Mouse (Mus musculus) intestine, postnatal 0 days (tissue): Measurements from ENCODE around the gene Lrrc49. TPM values are rescaled to one million over a fixed set of nuclear protein-coding genes. Genes with fewer than 3 reads are reported as not detected.
A peak's percentile ranks its signal among the peaks of the same experiment; 100 is the strongest.

Experiments used
- ATAC-seq: fragments of 200-750 bp; cut with Nextera tagmentation; 2 replicates; pipeline ENCODE4 v1.8.0; 2017; ENCODE audit warnings: mild to moderate bottlenecking, moderate TSS enrichment, moderate library complexity
- H3K27ac ChIP-seq: fragments of 300-500 bp; sonication (generic); 2 replicates; pipeline ENCODE4 v1.5.1; 2014; ENCODE audit warnings: mild to moderate bottlenecking, low read depth, low read length, moderate library complexity
- H3K27me3 ChIP-seq: fragments of 300-500 bp; sonication (generic); replicated peaks from 2 replicates; pipeline ENCODE4 v1.6.1; 2014; ENCODE audit warnings: low read length, mixed read lengths; ENCODE audit not compliant: control insufficient read depth, insufficient read depth
- H3K36me3 ChIP-seq: fragments of 300-500 bp; sonication (generic); 2 replicates; pipeline ENCODE4 v1.6.1; 2014; ENCODE audit warnings: mild to moderate bottlenecking, moderate library complexity; ENCODE audit not compliant: control insufficient read depth, insufficient read depth
- H3K4me1 ChIP-seq: fragments of 300-500 bp; sonication (generic); replicated peaks from 2 replicates; pipeline ENCODE4 v1.6.1; 2014; ENCODE audit warnings: antibody characterized with exemption, low read length, mixed read lengths; ENCODE audit not compliant: control insufficient read depth, insufficient read depth
- H3K4me2 ChIP-seq: fragments of 300-500 bp; sonication (generic); replicated peaks from 2 replicates; pipeline ENCODE4 v1.6.1; 2014; ENCODE audit warnings: low read depth, mild to moderate bottlenecking, moderate library complexity
- H3K4me3 ChIP-seq: fragments of 300-500 bp; sonication (generic); 2 replicates; pipeline ENCODE4 v1.5.1; 2014; ENCODE audit warnings: low read depth, low read length
- H3K9ac ChIP-seq: fragments of 300-500 bp; sonication (generic); 2 replicates; pipeline ENCODE4 v1.6.1; 2014; ENCODE audit warnings: mild to moderate bottlenecking, low read depth, low read length
- H3K9me3 ChIP-seq: fragments of 300-500 bp; sonication (generic); 2 replicates; pipeline ENCODE4 v1.6.1; 2016; ENCODE audit warnings: mixed run types; ENCODE audit not compliant: control insufficient read depth
- CTCF ChIP-seq: sonication (generic); IDR thresholded peaks from 2 replicates; pipeline ENCODE4 v1.5.1; 2016; ENCODE audit warnings: low read depth, mild to moderate bottlenecking, control low read depth, antibody characterized with exemption, moderate library complexity
- WGBS: fragments of 180-500 bp; shearing (Covaris S2); extraction: QIAGEN DNeasy Blood & Tissue Kit; methylation state at CpG from one replicate; pipeline ENCODE4 v1.1.7; 2014; 5-methylcytosine and 5-hydroxymethylcytosine counted together
- polyA plus RNA-seq: library from polyadenylated mRNA; unstranded; fragments of >200 nt; fragmentation: Nextera tagmentation; extraction: Ambion mirVana; gene quantifications from 2 replicates; pipeline ENCODE4 v1.2.1, GENCODE M21; 2015

The Lrrc49 gene
- polyA plus RNA-seq, 1 experiment from 2014 or later: 10.1 TPM

GRCm38 (mm10) chr9:60546169-60546568 lies 141.8 kb downstream of the Lrrc49 start:
- H3K4me1 ChIP-seq: no peaks in the 10 kb centered on the region
- no peaks in the 10 kb centered on the region for H3K36me3 ChIP-seq
- TF ChIP-seq CTCF: no peak
- H3K9ac ChIP-seq: no peak overlapping the region
- WGBS: 45% methylated on average over 2 of the region's 2 CpGs
- peak overlapping the region; percentile 65 for H3K27ac ChIP-seq
- ATAC-seq: no peak
- H3K4me3 ChIP-seq: no peak overlapping the region
- no peaks in the 10 kb centered on the region for H3K9me3 ChIP-seq
- no peaks in the 10 kb centered on the region for H3K27me3 ChIP-seq
- H3K4me2 ChIP-seq: peak overlapping the region; percentile 42; the same call in 1 of the 2 replicates

GRCm38 (mm10) chr9:60545361-60546096 lies 142.4 kb downstream of the Lrrc49 start:
- no peak for TF ChIP-seq CTCF
- H3K9ac ChIP-seq: no peak overlapping the region
- no peaks in the 10 kb centered on the region for H3K9me3 ChIP-seq
- H3K36me3 ChIP-seq: no peaks in the 10 kb centered on the region
- H3K4me3 ChIP-seq: no peak overlapping the region
- H3K27me3 ChIP-seq: no peaks in the 10 kb centered on the region
- 43% methylated on average over 13 of the region's 13 CpGs for WGBS
- H3K27ac ChIP-seq: peak overlapping the region; percentile 65
- ATAC-seq: peak; percentile 86
- H3K4me2 ChIP-seq: peak overlapping the region; percentile 42
- H3K4me1 ChIP-seq: no peaks in the 10 kb centered on the region

GRCm38 (mm10) chr9:60543422-60544015 lies 144.4 kb downstream of the Lrrc49 start:
- H3K4me2 ChIP-seq: no peak overlapping the region
- ATAC-seq: no peak
- 38% methylated on average over 7 of the region's 7 CpGs for WGBS
- no peaks in the 10 kb centered on the region for H3K36me3 ChIP-seq
- no peaks in the 10 kb centered on the region for H3K9me3 ChIP-seq
- no peaks in the 10 kb centered on the region for H3K27me3 ChIP-seq
- H3K27ac ChIP-seq: no peak overlapping the region
- no peak overlapping the region for H3K9ac ChIP-seq
- no peaks in the 10 kb centered on the region for H3K4me1 ChIP-seq
- no peak overlapping the region for H3K4me3 ChIP-seq
- TF ChIP-seq CTCF: no peak

GRCm38 (mm10) chr9:60530310-60530709 lies 157.6 kb downstream of the Lrrc49 start:
- H3K4me1 ChIP-seq: peaks cover 12% of the 10 kb centered on the region; the same call in 1 of the 2 replicates
- no peaks in the 10 kb centered on the region for H3K27me3 ChIP-seq
- no peak overlapping the region for H3K4me2 ChIP-seq
- no peaks in the 10 kb centered on the region for H3K9me3 ChIP-seq
- H3K27ac ChIP-seq: no peak overlapping the region
- TF ChIP-seq CTCF: no peak
- no peak overlapping the region for H3K9ac ChIP-seq
- no peak overlapping the region for H3K4me3 ChIP-seq
- H3K36me3 ChIP-seq: no peaks in the 10 kb centered on the region
- WGBS: 61% methylated on average over 12 of the region's 12 CpGs
- peak; percentile 33; the same call in 1 of the 2 replicates for ATAC-seq

GRCm38 (mm10) chr9:60529348-60530243 lies 158.4 kb downstream of the Lrrc49 start:
- no peak overlapping the region for H3K27ac ChIP-seq
- TF ChIP-seq CTCF: no peak
- H3K27me3 ChIP-seq: no peaks in the 10 kb centered on the region
- no peak overlapping the region for H3K4me2 ChIP-seq
- H3K9me3 ChIP-seq: no peaks in the 10 kb centered on the region
- WGBS: 56% methylated on average over 10 of the region's 10 CpGs
- peaks cover 12% of the 10 kb centered on the region; the same call in 1 of the 2 replicates for H3K4me1 ChIP-seq
- H3K9ac ChIP-seq: no peak overlapping the region
- H3K4me3 ChIP-seq: no peak overlapping the region
- H3K36me3 ChIP-seq: no peaks in the 10 kb centered on the region
- ATAC-seq: no peak

GRCm38 (mm10) chr9:60528269-60528668 lies 159.7 kb downstream of the Lrrc49 start:
- no peak for ATAC-seq
- TF ChIP-seq CTCF: no peak
- 69% methylated on average over 3 of the region's 3 CpGs for WGBS

More at GRCm38 (mm10) chr9:60528269-60528668, 159.7 kb downstream of the Lrrc49 start:
- H3K36me3 ChIP-seq: no peaks in the 10 kb centered on the region
- no peak overlapping the region for H3K9ac ChIP-seq
- H3K4me2 ChIP-seq: no peak overlapping the region
- H3K4me3 ChIP-seq: no peak overlapping the region
- H3K27ac ChIP-seq: no peak overlapping the region
- H3K4me1 ChIP-seq: peaks cover 12% of the 10 kb centered on the region; the same call in 1 of the 2 replicates
- H3K27me3 ChIP-seq: no peaks in the 10 kb centered on the region
- H3K9me3 ChIP-seq: no peaks in the 10 kb centered on the region
